Mouse (Mus musculus) forebrain, embryonic 13.5 days (tissue): ENCODE measurements around the gene Zbtb16. TPM values are rescaled to one million over a fixed set of nuclear protein-coding genes. Genes with fewer than 3 reads are reported as not detected.
A peak's percentile ranks its signal among the peaks of the same experiment; 100 is the strongest.

Experiments
- ATAC-seq: fragments of 200-750 bp; cut with Nextera tagmentation; 2 replicates; pipeline ENCODE4 v1.8.0; 2017
- H3K27ac ChIP-seq: fragments of 300-500 bp; sonication (generic); 2 replicates; pipeline ENCODE4 v1.5.1; 2015; ENCODE audit warnings: inconsistent platforms, mild to moderate bottlenecking, moderate library complexity
- H3K27me3 ChIP-seq: fragments of 300-500 bp; sonication (generic); 2 replicates; pipeline ENCODE4 v1.6.1; 2015; ENCODE audit warnings: mild to moderate bottlenecking, inconsistent platforms
- H3K36me3 ChIP-seq: fragments of 300-500 bp; sonication (generic); 2 replicates; pipeline ENCODE4 v1.6.1; 2015; ENCODE audit warnings: mild to moderate bottlenecking, inconsistent platforms; ENCODE audit not compliant: poor library complexity, severe bottlenecking
- H3K4me1 ChIP-seq: fragments of 300-500 bp; sonication (generic); 2 replicates; pipeline ENCODE4 v1.6.1; 2015; ENCODE audit warnings: inconsistent platforms
- H3K4me2 ChIP-seq: fragments of 300-500 bp; sonication (generic); 2 replicates; pipeline ENCODE4 v1.6.1; 2015; ENCODE audit warnings: inconsistent platforms, mild to moderate bottlenecking, moderate library complexity
- H3K4me3 ChIP-seq: fragments of 300-500 bp; sonication (generic); 2 replicates; pipeline ENCODE4 v1.5.1; 2015; ENCODE audit warnings: mild to moderate bottlenecking, inconsistent platforms
- H3K9ac ChIP-seq: fragments of 300-500 bp; sonication (generic); 2 replicates; pipeline ENCODE4 v1.6.1; 2015; ENCODE audit warnings: mild to moderate bottlenecking, inconsistent platforms
- H3K9me3 ChIP-seq: fragments of 300-500 bp; sonication (generic); replicated peaks from 2 replicates; pipeline ENCODE4 v1.6.1; 2016; ENCODE audit warnings: inconsistent platforms
- WGBS: fragments of 180-500 bp; shearing (Covaris S2); methylation state at CpG from one replicate; pipeline ENCODE4 v1.1.7; 2015; 5-methylcytosine and 5-hydroxymethylcytosine counted together
- polyA plus RNA-seq: library from polyadenylated mRNA; unstranded; fragments of >200 nt; fragmentation: Nextera tagmentation; extraction: Ambion mirVana; gene quantifications from 2 replicates; pipeline ENCODE4 v1.2.1, GENCODE M21; 2015

Zbtb16 gene
- polyA plus RNA-seq, 1 experiment from 2014 or later: 3.2 TPM

DNA sequence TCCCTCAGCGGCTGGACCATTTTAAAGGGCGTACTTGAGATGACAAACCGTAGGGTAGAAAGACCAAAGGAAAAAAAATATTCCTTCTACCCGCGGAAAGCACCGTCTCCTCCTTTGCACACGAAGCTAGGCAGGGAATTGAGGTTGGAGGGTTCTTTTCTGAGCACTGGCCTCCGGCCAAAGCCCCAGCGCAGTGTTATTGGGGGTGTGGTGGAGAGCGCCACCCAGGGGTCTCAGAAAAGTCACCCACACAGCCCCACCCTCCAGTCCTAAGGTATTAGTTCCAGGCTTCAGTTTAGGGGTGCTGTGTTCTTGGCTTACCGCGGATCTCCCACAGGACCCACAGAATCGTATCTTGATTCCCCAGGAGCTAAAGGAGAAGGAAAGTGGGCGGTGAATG, 1.2 kb upstream of the Zbtb16 start:
- no peaks in the 10 kb centered on the region for H3K36me3 ChIP-seq
- H3K9ac ChIP-seq: peak overlapping the region; percentile 71; the same call in 1 of the 2 replicates
- no peaks in the 10 kb centered on the region for H3K9me3 ChIP-seq
- H3K4me3 ChIP-seq: peak overlapping the region; percentile 66; the same call in 1 of the 2 replicates
- H3K27ac ChIP-seq: no peak overlapping the region
- ATAC-seq: no peak
- WGBS: 1% methylated on average over 14 of the region's 14 CpGs
- H3K4me2 ChIP-seq: peak overlapping the region; percentile 100
- H3K27me3 ChIP-seq: peaks cover 68% of the 10 kb centered on the region
- peaks cover 37% of the 10 kb centered on the region for H3K4me1 ChIP-seq

DNA sequence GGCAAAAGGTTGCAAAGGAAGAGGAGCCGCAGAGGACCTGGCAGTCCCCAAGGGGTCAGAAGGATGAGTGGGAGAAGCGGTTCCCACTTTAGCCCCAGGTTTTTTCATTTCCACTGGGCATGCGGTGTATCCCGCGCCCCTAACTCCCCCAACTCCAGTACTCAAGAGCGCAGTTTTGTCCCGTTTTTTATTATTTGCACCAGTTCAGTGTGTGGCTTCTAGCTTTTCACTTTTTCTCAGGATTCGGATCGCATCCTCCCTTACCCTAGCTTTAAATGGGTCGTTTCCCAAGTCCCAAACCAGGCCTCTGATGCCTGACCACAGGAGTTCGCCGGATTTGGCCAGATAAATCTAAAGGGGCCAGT, 526 bp upstream of the Zbtb16 start:
- Histone ChIP-seq H3K4me1 (peaks cover 37% of the 10 kb centered on the region), H3K27ac (no peak overlapping the region), H3K9me3 (no peaks in the 10 kb centered on the region), H3K36me3 (no peaks in the 10 kb centered on the region; the same call in 1 of the 2 replicates), H3K4me3 (peak overlapping the region; percentile 66), H3K27me3 (peaks cover 71% of the 10 kb centered on the region), H3K4me2 (peak overlapping the region; percentile 100), H3K9ac (peak overlapping the region; percentile 71; the same call in 1 of the 2 replicates)
- ATAC-seq: 0 out of 2 replicates have a peak, but pooled peaks have one; percentile 36
- WGBS: 1% methylated on average over 12 of the region's 12 CpGs

DNA sequence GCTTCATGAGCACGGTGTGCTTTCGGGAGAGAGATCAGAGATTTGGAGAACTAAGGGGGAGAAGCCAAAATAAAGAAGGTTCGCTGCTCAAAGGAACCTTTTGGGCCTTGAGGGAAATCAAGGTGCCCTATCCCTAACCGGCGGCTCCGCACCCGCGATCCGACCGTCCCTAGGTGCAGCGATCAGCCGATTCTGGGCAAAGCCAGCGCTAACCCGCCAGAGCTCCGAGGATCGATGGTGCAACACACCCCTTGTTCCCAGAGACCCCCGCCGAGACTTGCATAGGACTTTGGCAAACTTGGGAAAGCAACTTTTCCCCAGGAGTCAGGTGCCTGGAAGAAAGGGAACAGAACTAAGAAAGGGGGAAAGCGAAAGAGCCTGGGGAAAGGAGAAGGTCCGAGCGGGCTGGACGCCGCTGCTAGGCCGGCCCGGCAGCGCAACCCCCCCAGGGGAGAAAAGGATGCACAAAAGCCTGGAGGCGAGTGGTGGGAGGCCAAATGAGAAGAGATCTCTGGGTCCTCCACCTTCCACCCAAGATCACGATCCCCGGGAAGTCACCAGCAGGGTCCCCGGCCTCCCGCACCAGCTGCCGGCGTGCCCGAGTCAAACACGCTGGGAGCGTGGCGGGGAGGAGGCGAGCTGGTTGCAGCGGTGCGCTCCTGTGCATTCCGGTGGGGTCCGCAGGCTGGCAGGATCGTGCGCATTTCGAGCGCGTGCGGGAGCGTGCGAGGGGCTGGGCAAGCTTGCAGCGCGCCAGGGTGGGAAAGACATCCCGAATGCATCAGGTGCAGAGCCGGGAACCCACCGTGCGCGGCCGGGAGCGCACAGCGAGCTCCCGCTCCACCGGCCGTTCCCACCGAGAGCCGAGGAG, 1.2 kb downstream of the Zbtb16 start:
- WGBS: under 1% methylated on average over 61 of the region's 65 CpGs
- H3K36me3 ChIP-seq: no peaks in the 10 kb centered on the region; the same call in 1 of the 2 replicates
- peak overlapping the region; percentile 100 for H3K4me2 ChIP-seq
- ATAC-seq: peak; percentile 29
- H3K9me3 ChIP-seq: no peaks in the 10 kb centered on the region
- peaks cover 37% of the 10 kb centered on the region for H3K4me1 ChIP-seq
- H3K27ac ChIP-seq: no peak overlapping the region
- peaks cover 69% of the 10 kb centered on the region for H3K27me3 ChIP-seq
- H3K9ac ChIP-seq: peak overlapping the region; percentile 71
- H3K4me3 ChIP-seq: peak overlapping the region; percentile 66

DNA sequence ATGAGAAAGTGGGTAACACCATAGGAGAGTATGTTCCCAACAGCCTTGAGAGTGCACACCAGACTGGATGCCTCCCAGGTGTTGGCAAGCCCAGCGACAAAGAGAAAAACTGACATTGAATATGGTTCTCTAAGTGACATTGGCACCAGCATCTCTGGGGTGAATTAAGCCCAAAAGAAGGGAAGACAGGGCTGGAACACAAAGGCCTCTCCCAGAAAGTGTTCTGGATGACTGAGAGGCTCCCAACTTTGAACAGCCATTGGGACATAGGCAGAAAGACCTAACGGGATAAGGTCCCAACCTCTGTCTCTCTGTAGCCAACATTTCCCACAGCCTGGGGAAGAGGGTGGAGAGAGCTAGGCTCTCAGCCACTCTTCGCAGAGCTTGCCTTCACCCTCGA, 2.0 kb downstream of the Zbtb16 start:
- H3K4me1 ChIP-seq: peaks cover 37% of the 10 kb centered on the region
- no peak overlapping the region for H3K9ac ChIP-seq
- WGBS: 23% methylated on average over 4 of the region's 4 CpGs
- H3K27me3 ChIP-seq: peaks cover 65% of the 10 kb centered on the region
- no peaks in the 10 kb centered on the region for H3K9me3 ChIP-seq
- no peaks in the 10 kb centered on the region; the same call in 1 of the 2 replicates for H3K36me3 ChIP-seq
- no peak overlapping the region for H3K27ac ChIP-seq
- peak overlapping the region; percentile 100 for H3K4me2 ChIP-seq
- peak overlapping the region; percentile 66 for H3K4me3 ChIP-seq
- no peak for ATAC-seq

DNA sequence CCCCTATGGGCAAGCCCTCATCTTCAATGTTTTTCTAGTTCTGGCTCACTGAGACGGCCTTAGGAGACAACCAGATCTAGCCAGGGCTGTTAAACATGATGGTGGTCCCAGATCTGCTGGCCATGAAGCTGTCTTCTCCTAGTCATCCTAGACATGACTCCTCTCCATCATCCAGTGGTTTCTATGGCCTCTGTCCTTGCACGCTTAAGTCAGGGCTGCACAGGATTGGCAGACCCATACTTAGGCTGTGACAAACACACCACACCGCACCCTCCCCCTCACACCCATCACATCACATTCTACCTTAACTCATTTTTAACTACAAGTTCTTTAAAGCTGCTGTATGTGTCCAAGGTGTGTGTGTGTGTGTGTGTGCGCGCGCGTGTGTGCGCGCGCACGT, 2.5 kb downstream of the Zbtb16 start:
- Histone ChIP-seq H3K27me3 (peaks cover 65% of the 10 kb centered on the region), H3K27ac (no peak overlapping the region), H3K4me1 (peaks cover 37% of the 10 kb centered on the region), H3K9me3 (no peaks in the 10 kb centered on the region), H3K36me3 (no peaks in the 10 kb centered on the region; the same call in 1 of the 2 replicates), H3K4me3 (no peak overlapping the region), H3K4me2 (no peak overlapping the region), H3K9ac (no peak overlapping the region)
- ATAC-seq: no peak
- 94% methylated on average over 11 of the region's 11 CpGs for WGBS

DNA sequence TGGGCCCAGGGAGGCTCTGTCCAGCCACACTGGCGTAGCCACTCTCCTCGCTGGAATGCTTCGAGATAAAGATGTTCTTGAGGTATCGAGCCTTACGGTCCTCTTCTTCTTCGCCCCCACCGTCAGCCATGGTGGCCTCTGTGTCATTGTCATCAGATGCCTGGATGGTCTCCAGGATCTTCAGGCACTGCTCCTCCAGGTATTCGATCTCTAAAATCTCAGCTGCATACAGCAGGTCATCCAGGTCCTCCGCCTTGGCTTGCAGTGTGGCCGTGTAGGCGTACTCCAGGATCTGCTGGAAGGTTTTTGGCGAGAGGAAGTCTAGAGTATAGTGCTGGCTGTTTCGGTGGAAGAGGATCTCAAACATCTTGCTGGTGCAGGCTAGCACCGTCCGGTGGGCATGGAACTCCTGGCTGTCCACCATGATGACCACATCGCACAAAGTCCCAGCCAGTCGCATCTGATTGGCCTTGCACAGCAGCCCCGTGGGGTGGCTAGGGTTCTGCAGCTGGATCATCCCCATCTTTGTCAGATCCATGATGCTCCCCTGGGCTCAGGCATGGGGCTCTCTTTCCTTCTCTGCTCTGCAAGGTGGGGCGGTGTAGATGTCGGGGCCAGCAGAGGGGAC, 3.4 kb downstream of the Zbtb16 start:
- peaks cover 57% of the 10 kb centered on the region for H3K27me3 ChIP-seq
- H3K9ac ChIP-seq: no peak overlapping the region
- H3K4me2 ChIP-seq: no peak overlapping the region
- no peak overlapping the region for H3K4me3 ChIP-seq
- no peaks in the 10 kb centered on the region; the same call in 1 of the 2 replicates for H3K36me3 ChIP-seq
- WGBS: 95% methylated on average over 20 of the region's 20 CpGs
- peaks cover 30% of the 10 kb centered on the region for H3K4me1 ChIP-seq
- H3K9me3 ChIP-seq: no peaks in the 10 kb centered on the region
- no peak for ATAC-seq
- no peak overlapping the region for H3K27ac ChIP-seq

DNA sequence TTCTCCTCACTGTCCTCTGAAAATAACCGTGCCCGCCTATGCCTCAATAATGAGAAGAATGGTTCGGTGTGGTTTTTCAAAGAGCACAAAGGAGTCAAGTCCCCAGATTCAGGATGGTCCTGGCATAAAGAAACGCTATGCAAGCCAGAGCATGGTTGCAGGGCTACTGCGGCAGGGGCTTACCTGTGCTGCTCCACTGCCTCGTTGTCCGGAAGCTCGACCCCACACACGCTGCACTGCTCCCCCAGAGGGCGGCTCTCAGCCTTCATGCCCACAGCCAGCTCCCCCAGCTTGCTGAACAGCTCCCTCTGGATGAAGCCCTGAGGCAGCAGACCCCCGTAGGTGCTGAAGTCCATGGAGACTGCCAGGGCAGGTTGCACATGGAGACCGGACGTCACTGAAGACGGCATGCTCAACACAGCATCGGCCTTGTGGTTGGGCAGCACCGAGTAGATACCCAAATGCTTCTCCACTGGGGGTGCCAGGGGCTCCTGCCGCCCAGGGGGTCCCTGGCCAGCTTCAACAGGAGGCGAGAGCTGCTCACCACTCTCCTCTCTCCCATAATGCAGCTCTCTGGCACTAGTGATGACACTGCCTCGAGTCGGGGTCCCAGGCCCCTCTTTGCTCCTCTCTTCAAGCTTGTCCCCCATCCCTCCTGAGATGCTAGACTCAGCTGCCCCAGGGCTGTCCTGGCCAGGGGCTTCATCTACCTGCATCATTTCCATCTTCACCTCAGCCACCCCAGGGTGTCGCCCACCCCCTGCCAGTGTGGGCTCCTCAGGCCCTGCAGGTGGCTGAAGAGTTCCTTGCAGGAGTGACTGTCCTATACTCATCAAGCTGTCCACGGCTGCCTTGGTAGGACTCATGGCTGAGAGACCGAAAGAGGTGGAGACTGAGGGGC, 4.2 kb downstream of the Zbtb16 start:
- peaks cover 23% of the 10 kb centered on the region for H3K4me1 ChIP-seq
- H3K4me3 ChIP-seq: no peak overlapping the region
- H3K9ac ChIP-seq: no peak overlapping the region
- no peaks in the 10 kb centered on the region for H3K9me3 ChIP-seq
- no peak overlapping the region for H3K27ac ChIP-seq
- H3K4me2 ChIP-seq: no peak overlapping the region
- 87% methylated on average over 23 of the region's 23 CpGs for WGBS
- no peaks in the 10 kb centered on the region; the same call in 1 of the 2 replicates for H3K36me3 ChIP-seq
- no peak for ATAC-seq
- H3K27me3 ChIP-seq: peaks cover 50% of the 10 kb centered on the region

DNA sequence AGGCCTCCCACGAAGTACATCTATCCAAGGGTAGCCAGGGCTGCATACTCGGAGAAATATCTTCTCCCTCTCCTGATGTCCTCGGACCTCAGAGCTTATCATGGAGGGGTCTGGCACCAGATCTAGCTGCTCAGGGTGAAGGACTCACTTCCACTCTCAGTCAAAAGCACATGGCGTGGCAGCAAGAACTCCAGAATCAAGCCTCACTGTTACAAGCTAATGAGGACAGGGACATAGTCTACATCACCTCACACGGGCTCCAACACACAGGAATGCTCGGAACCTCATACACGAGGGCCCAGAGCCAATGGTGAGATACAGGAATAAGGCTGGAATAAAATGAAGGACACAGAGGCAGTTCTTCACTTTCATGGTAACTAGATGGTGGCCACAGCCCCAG, 7.2 kb downstream of the Zbtb16 start:
- no peak overlapping the region for H3K4me3 ChIP-seq
- H3K27me3 ChIP-seq: peaks cover 37% of the 10 kb centered on the region
- no peak overlapping the region for H3K27ac ChIP-seq
- H3K9me3 ChIP-seq: no peaks in the 10 kb centered on the region
- H3K36me3 ChIP-seq: no peaks in the 10 kb centered on the region; the same call in 1 of the 2 replicates
- no peak overlapping the region for H3K9ac ChIP-seq
- H3K4me1 ChIP-seq: peaks cover 7% of the 10 kb centered on the region
- WGBS: 88% methylated on average over 7 of the region's 7 CpGs
- no peak overlapping the region for H3K4me2 ChIP-seq
- no peak for ATAC-seq

DNA sequence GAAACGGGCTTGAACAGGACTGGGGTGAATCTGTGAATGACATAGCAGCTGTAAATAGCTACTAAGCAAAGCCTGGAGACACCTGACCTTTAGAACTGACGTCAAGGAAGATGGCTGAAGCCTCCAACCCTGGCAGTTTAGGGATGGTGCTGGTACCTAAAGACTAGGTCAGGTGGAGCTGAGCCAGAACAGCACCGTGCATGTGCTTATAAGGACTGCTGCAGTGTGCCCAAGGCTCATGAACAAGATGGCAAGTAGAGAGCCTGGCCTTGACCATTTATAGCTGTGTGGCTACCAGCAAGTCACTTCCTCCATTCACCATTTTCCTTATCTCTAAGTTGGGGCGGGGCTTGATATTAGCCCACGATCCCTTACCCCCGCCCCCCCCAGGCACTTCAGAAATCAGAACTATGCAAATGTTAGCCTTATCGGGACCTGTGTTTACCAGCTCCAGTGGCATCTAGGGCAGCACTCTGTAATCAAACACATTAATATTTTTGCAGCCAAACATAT, 9.6 kb downstream of the Zbtb16 start:
- no peak for ATAC-seq
- Histone ChIP-seq H3K4me2 (no peak overlapping the region), H3K27ac (no peak overlapping the region), H3K4me1 (peaks cover 25% of the 10 kb centered on the region), H3K9me3 (no peaks in the 10 kb centered on the region), H3K9ac (no peak overlapping the region), H3K27me3 (peaks cover 25% of the 10 kb centered on the region), H3K36me3 (no peaks in the 10 kb centered on the region; the same call in 1 of the 2 replicates), H3K4me3 (no peak overlapping the region)
- WGBS: 89% methylated on average over 7 of the region's 7 CpGs

DNA sequence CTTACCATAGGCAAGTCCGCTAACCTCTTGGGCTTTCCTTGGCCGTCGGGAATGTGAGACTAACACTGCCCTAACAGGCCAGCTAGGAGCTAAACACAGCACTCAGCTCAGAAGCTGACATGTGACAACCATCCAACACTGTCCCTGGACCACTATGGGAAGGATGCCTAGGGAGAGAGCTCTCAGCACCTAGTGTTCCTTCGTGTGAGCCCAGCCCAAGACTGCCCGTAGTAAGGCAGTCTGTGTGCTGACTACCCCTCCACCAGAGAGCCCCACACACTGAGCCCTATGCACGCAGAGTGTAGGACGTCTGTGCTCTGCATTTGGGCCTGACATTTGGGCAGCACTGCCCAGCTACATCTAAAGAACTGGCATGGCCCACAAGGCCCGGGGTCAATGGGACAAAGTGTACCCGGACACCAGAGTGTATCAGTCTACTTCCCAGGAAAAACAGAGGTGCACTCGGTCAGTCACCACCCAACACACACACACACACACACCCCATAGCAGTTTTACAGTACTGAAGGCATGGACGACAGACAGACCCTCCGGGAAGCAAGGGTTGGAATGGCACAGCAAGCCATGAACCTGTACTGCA, 11.4 kb downstream of the Zbtb16 start:
- H3K27me3 ChIP-seq: peaks cover 21% of the 10 kb centered on the region
- H3K27ac ChIP-seq: no peak overlapping the region
- H3K4me3 ChIP-seq: no peak overlapping the region
- H3K4me2 ChIP-seq: no peak overlapping the region
- H3K9me3 ChIP-seq: no peaks in the 10 kb centered on the region
- H3K4me1 ChIP-seq: peaks cover 34% of the 10 kb centered on the region
- H3K9ac ChIP-seq: no peak overlapping the region
- H3K36me3 ChIP-seq: no peaks in the 10 kb centered on the region
- WGBS: 56% methylated on average over 12 of the region's 12 CpGs
- no peak for ATAC-seq

DNA sequence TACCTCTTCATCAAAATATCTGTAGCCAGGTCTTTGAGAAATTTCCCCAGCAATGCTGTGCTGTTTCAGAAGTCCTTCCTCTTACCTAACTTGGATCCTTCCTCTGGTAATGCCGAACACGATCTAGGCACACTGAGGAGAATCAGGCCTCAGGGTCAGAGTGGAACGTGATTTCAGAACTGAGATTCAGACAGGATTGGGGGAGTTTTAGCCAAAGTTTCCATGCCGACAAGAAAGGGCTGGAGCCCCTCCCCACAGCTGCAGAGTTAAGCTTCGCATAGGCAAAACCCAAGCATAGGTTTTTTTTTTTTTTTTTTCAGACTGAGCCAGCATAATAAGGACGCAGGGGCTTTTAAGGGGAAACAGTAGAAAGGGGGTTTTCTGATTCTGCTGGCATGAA, 12.2 kb downstream of the Zbtb16 start:
- WGBS: 21% methylated on average over 6 of the region's 6 CpGs
- Histone ChIP-seq H3K4me3 (no peak overlapping the region), H3K4me1 (peaks cover 34% of the 10 kb centered on the region), H3K9ac (no peak overlapping the region), H3K4me2 (no peak overlapping the region), H3K27me3 (peaks cover 21% of the 10 kb centered on the region), H3K27ac (no peak overlapping the region), H3K9me3 (no peaks in the 10 kb centered on the region), H3K36me3 (no peaks in the 10 kb centered on the region)
- ATAC-seq: no peak
